28 mouse cellular contexts compared by ENCODE assay signal in genomic region chr6:39936590-39936989, GRCm38 (mm10).
"Had no signal": no experiment of that assay in that cellular context is flagged by ENCODE, and none has a peak within 500 bp of the region (broad histone marks: within the 10 kb centered on the region; RNA-seq: fewer than 3 reads in every experiment).

No protein-coding gene starts in this region.

- H3K4me3 ChIP-seq: embryonic facial prominence, embryonic 10.5 days; embryonic facial prominence, embryonic 12.5 days; embryonic facial prominence, embryonic 13.5 days; embryonic facial prominence, embryonic 15.5 days; erythroblast, embryonic 14.5 days; forebrain, embryonic 10.5 days; forebrain, embryonic 12.5 days; forebrain, embryonic 13.5 days; forebrain, embryonic 15.5 days; gastrocnemius, adult 2 months; heart, adult 2 months had no signal

- ATAC-seq: forebrain, embryonic 13.5 days; forebrain, embryonic 14.5 days; forebrain, embryonic 15.5 days; forebrain, embryonic 16.5 days; forebrain, postnatal 0 days had no signal

- H3K27ac ChIP-seq: embryonic facial prominence, embryonic 10.5 days; embryonic facial prominence, embryonic 12.5 days; embryonic facial prominence, embryonic 13.5 days; embryonic facial prominence, embryonic 15.5 days; forebrain, embryonic 10.5 days; forebrain, embryonic 12.5 days; forebrain, embryonic 13.5 days; forebrain, embryonic 15.5 days; gastrocnemius, adult 2 months; heart, adult 2 months had no signal

- H3K9me3 ChIP-seq: embryonic facial prominence, embryonic 10.5 days; embryonic facial prominence, embryonic 12.5 days; embryonic facial prominence, embryonic 13.5 days; embryonic facial prominence, embryonic 15.5 days; forebrain, embryonic 10.5 days; forebrain, embryonic 12.5 days; forebrain, embryonic 13.5 days; forebrain, embryonic 15.5 days had no signal

- DNase-seq: cerebellum, adult 2 months; cerebellum, adult 8-10 months; cerebellum, adult 9-10 months; cerebellum, adult 9-11 months; cerebellum, postnatal 10 days; cerebellum, postnatal 14 days; cerebellum, postnatal 25 days; cerebellum, postnatal 36 days; embryo, embryonic 11 days; forebrain, postnatal 0 days; gastrocnemius, adult 2 months; gastrocnemius, postnatal 10 days; gastrocnemius, postnatal 14 days; gastrocnemius, postnatal 25 days; gastrocnemius, postnatal 36 days; heart, adult 18-20 months; heart, adult 2 months had no signal

- H3K4me2 ChIP-seq: embryonic facial prominence, embryonic 12.5 days; embryonic facial prominence, embryonic 13.5 days; embryonic facial prominence, embryonic 15.5 days; forebrain, embryonic 12.5 days; forebrain, embryonic 13.5 days; forebrain, embryonic 15.5 days had no signal

- H3K4me1 ChIP-seq: embryonic facial prominence, embryonic 10.5 days; embryonic facial prominence, embryonic 12.5 days; embryonic facial prominence, embryonic 13.5 days; embryonic facial prominence, embryonic 15.5 days; forebrain, embryonic 10.5 days; forebrain, embryonic 12.5 days; forebrain, embryonic 13.5 days had no signal

- H3K27me3 ChIP-seq: embryonic facial prominence, embryonic 12.5 days; embryonic facial prominence, embryonic 13.5 days; embryonic facial prominence, embryonic 15.5 days; forebrain, embryonic 12.5 days; forebrain, embryonic 13.5 days; forebrain, embryonic 15.5 days had no signal

- H3K36me3 ChIP-seq: embryonic facial prominence, embryonic 10.5 days; embryonic facial prominence, embryonic 12.5 days; embryonic facial prominence, embryonic 13.5 days; embryonic facial prominence, embryonic 15.5 days; forebrain, embryonic 10.5 days; forebrain, embryonic 12.5 days; forebrain, embryonic 15.5 days had no signal

- H3K9ac ChIP-seq: embryonic facial prominence, embryonic 12.5 days; embryonic facial prominence, embryonic 13.5 days; embryonic facial prominence, embryonic 15.5 days; forebrain, embryonic 12.5 days; forebrain, embryonic 13.5 days; forebrain, embryonic 15.5 days; forebrain, postnatal 0 days had no signal
